Mouse (Mus musculus) liver, embryonic 15.5 days (tissue): ENCODE measurements around the gene Carmil3. TPM values are rescaled to one million over a fixed set of nuclear protein-coding genes. Genes with fewer than 3 reads are reported as not detected.

Experiments
- ATAC-seq: fragments of 200-750 bp; cut with Nextera tagmentation; 2 replicates; pipeline ENCODE4 v1.8.0; 2017; ENCODE audit warnings: moderate number of reproducible peaks, mild to moderate bottlenecking, moderate library complexity; ENCODE audit not compliant: insufficient read depth
- H3K27ac ChIP-seq: fragments of 300-500 bp; sonication (generic); replicated peaks from 2 replicates; pipeline ENCODE4 v1.5.1; 2015; ENCODE audit warnings: mild to moderate bottlenecking, inconsistent platforms
- H3K27me3 ChIP-seq: fragments of 300-500 bp; sonication (generic); 2 replicates; pipeline ENCODE4 v1.6.1; 2015; ENCODE audit warnings: mild to moderate bottlenecking, inconsistent platforms
- H3K36me3 ChIP-seq: fragments of 300-500 bp; sonication (generic); replicated peaks from 2 replicates; pipeline ENCODE4 v1.6.1; 2015; ENCODE audit warnings: moderate library complexity, mild to moderate bottlenecking, inconsistent platforms
- H3K4me1 ChIP-seq: fragments of 300-500 bp; sonication (generic); replicated peaks from 2 replicates; pipeline ENCODE4 v1.6.1; 2015; ENCODE audit warnings: inconsistent platforms
- H3K4me2 ChIP-seq: fragments of 300-500 bp; sonication (generic); 2 replicates; pipeline ENCODE4 v1.6.1; 2015; ENCODE audit warnings: moderate library complexity, mild to moderate bottlenecking, inconsistent platforms
- H3K4me3 ChIP-seq: fragments of 300-500 bp; sonication (generic); replicated peaks from 2 replicates; pipeline ENCODE4 v1.5.1; 2015; ENCODE audit warnings: mild to moderate bottlenecking, inconsistent platforms
- H3K9ac ChIP-seq: fragments of 300-500 bp; sonication (generic); 2 replicates; pipeline ENCODE4 v1.6.1; 2015; ENCODE audit warnings: moderate library complexity, mild to moderate bottlenecking, inconsistent platforms
- H3K9me3 ChIP-seq: fragments of 300-500 bp; sonication (generic); replicated peaks from 2 replicates; pipeline ENCODE4 v1.6.1; 2016; ENCODE audit warnings: inconsistent platforms
- WGBS: fragments of 180-500 bp; shearing (Covaris S2); methylation state at CpG from one replicate; pipeline ENCODE4 v1.1.7; 2015; ENCODE audit warnings: mixed read lengths; ENCODE audit not compliant: insufficient replicate concordance; 5-methylcytosine and 5-hydroxymethylcytosine counted together
- polyA plus RNA-seq: library from polyadenylated mRNA; unstranded; fragments of >200 nt; fragmentation: Nextera tagmentation; extraction: Ambion mirVana; gene quantifications from 2 replicates; pipeline ENCODE4 v1.2.1, GENCODE M21; 2015

Gene Carmil3
- polyA plus RNA-seq, 1 experiment from 2014 or later, result 0.28 TPM

GRCm38 (mm10) chr14:55542268-55542667, 51.8 kb downstream of the Carmil3 start:
- Histone ChIP-seq H3K4me3 (peak overlapping the region; percentile 74; the same call in 1 of the 2 replicates), H3K27ac (peak overlapping the region; percentile 92; the same call in 1 of the 2 replicates)

GRCm38 (mm10) chr14:55544334-55544733, 53.9 kb downstream of the Carmil3 start:
- Histone ChIP-seq H3K4me2 (no peak overlapping the region), H3K36me3 (peaks cover 74% of the 10 kb centered on the region), H3K4me3 (no peak overlapping the region), H3K4me1 (peaks cover 33% of the 10 kb centered on the region), H3K27me3 (no peaks in the 10 kb centered on the region), H3K9me3 (no peaks in the 10 kb centered on the region), H3K27ac (no peak overlapping the region), H3K9ac (no peak overlapping the region)
- no peak for ATAC-seq
- 89% methylated on average over 9 of the region's 9 CpGs for WGBS

More at GRCm38 (mm10) chr14:55542268-55542667, 51.8 kb downstream of the Carmil3 start:
- Histone ChIP-seq H3K9me3 (no peaks in the 10 kb centered on the region), H3K36me3 (peaks cover 53% of the 10 kb centered on the region), H3K4me2 (peak overlapping the region; percentile 91), H3K27me3 (no peaks in the 10 kb centered on the region), H3K9ac (0 out of 2 replicates have a peak overlapping the region, but pooled peaks have one; percentile 87), H3K4me1 (peaks cover 39% of the 10 kb centered on the region)
- ATAC-seq, result peak; percentile 5; the same call in 1 of the 2 replicates
- WGBS, result 65% methylated on average over 12 of the region's 12 CpGs

DNA sequence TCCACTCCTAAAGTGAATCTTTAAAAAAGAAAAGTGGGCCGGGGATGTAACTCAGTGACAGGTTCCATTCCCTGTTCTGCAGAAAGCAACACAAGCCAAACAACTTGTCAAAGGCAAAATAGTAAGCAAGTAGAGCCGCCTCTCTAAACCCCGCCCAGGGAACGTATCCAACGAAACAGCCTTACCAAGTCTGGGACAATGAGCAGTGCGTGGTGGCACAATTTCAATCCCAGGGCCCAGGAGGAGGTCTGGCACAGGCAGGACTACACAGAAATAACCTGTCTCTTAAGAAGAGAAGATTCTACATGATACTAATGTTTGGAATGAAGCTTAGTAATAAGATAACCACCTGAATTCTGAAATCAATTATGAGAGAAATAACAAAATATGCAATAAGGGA, 59.7 kb downstream of the Carmil3 start:
- H3K4me2 ChIP-seq, result no peak overlapping the region
- ATAC-seq, result no peak
- no peak overlapping the region for H3K4me3 ChIP-seq
- H3K9ac ChIP-seq, result no peak overlapping the region
- H3K4me1 ChIP-seq, result peaks cover 6% of the 10 kb centered on the region
- H3K36me3 ChIP-seq, result peaks cover 56% of the 10 kb centered on the region
- H3K9me3 ChIP-seq, result no peaks in the 10 kb centered on the region
- H3K27ac ChIP-seq, result no peak overlapping the region
- no peaks in the 10 kb centered on the region for H3K27me3 ChIP-seq
- 82% methylated on average over 6 of the region's 6 CpGs for WGBS

GRCm38 (mm10) chr14:55551347-55551746, 60.9 kb downstream of the Carmil3 start:
- Histone ChIP-seq H3K9me3 (no peaks in the 10 kb centered on the region), H3K27ac (no peak overlapping the region), H3K4me3 (no peak overlapping the region), H3K36me3 (peaks cover 44% of the 10 kb centered on the region), H3K4me1 (peaks cover 14% of the 10 kb centered on the region), H3K9ac (no peak overlapping the region), H3K27me3 (no peaks in the 10 kb centered on the region), H3K4me2 (no peak overlapping the region)
- 73% methylated on average over 5 of the region's 5 CpGs for WGBS
- ATAC-seq, result no peak

GRCm38 (mm10) chr14:55551794-55552193, 61.3 kb downstream of the Carmil3 start:
- no peak overlapping the region for H3K27ac ChIP-seq
- no peaks in the 10 kb centered on the region for H3K9me3 ChIP-seq
- H3K4me1 ChIP-seq, result peaks cover 18% of the 10 kb centered on the region
- 83% methylated on average over 8 of the region's 8 CpGs for WGBS
- H3K4me2 ChIP-seq, result no peak overlapping the region
- H3K9ac ChIP-seq, result no peak overlapping the region
- no peak for ATAC-seq
- H3K27me3 ChIP-seq, result no peaks in the 10 kb centered on the region
- no peak overlapping the region for H3K4me3 ChIP-seq
- H3K36me3 ChIP-seq, result peaks cover 40% of the 10 kb centered on the region

GRCm38 (mm10) chr14:55554635-55555034, 64.2 kb downstream of the Carmil3 start:
- Histone ChIP-seq H3K4me1 (peaks cover 42% of the 10 kb centered on the region), H3K4me2 (no peak overlapping the region), H3K27ac (no peak overlapping the region), H3K9ac (no peak overlapping the region), H3K9me3 (no peaks in the 10 kb centered on the region), H3K4me3 (no peak overlapping the region), H3K36me3 (peaks cover 12% of the 10 kb centered on the region), H3K27me3 (no peaks in the 10 kb centered on the region)
- no peak for ATAC-seq

DNA sequence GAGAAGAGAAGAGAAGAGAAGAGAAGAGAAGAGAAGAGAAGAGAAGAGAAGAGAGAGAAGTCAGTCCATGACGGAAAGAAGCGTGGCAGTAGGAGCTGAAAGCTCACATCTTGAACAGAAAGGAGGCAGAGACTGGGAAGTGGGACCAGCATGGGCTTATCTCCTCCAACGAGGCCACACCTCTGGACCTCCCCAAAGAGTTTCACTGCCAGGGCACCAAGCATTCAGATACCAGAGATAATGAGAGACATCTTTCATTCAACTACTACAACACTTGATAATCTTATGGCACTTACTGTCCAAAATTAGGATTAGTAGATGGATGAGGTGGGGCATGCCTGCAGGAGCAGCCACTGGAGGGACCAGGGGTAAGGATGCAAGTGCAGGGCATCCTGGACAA, 65.3 kb downstream of the Carmil3 start:
- no peak for ATAC-seq
- 64% methylated on average over 3 of the region's 3 CpGs for WGBS

DNA sequence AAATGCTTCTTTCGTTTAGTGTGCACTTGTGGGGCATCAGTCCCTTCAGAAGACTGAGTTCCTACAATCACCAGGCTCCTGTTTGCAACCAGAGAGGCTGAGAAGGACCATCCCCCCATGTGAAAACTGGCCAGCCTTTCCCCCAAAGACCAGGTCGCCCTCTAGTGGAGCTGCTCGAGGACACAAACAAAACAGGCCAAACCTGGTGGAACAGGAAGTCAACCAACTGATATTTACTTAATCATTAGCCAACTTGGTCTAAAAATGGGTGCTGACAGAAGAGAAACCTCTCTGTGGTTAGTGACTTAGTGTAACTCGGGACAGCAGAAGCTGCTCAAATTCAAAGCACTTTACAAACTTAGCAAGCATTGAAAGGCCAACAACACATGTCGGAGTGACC, 66.6 kb downstream of the Carmil3 start:
- 17% methylated on average over 5 of the region's 5 CpGs for WGBS
- Histone ChIP-seq H3K9ac (0 out of 2 replicates have a peak overlapping the region, but pooled peaks have one; percentile 12), H3K4me3 (no peak overlapping the region), H3K27ac (peak overlapping the region; percentile 100), H3K4me2 (peak overlapping the region; percentile 27; the same call in 1 of the 2 replicates), H3K36me3 (peaks cover 9% of the 10 kb centered on the region), H3K9me3 (no peaks in the 10 kb centered on the region), H3K27me3 (no peaks in the 10 kb centered on the region), H3K4me1 (peaks cover 54% of the 10 kb centered on the region)
- ATAC-seq, result no peak

More for the DNA sequence above, 65.3 kb downstream of the Carmil3 start:
- Histone ChIP-seq H3K36me3 (peaks cover under 1% of the 10 kb centered on the region; the same call in 1 of the 2 replicates), H3K4me1 (peaks cover 42% of the 10 kb centered on the region), H3K9ac (no peak overlapping the region), H3K27ac (no peak overlapping the region), H3K4me2 (no peak overlapping the region), H3K9me3 (no peaks in the 10 kb centered on the region), H3K4me3 (no peak overlapping the region), H3K27me3 (no peaks in the 10 kb centered on the region)

- no peaks in the 10 kb centered on the region for H3K9me3 ChIP-seq
- peak overlapping the region; percentile 100 for H3K27ac ChIP-seq
- peaks cover 60% of the 10 kb centered on the region for H3K4me1 ChIP-seq
- H3K4me3 ChIP-seq, result no peak overlapping the region
- 77% methylated on average over 3 of the region's 3 CpGs for WGBS
- H3K36me3 ChIP-seq, result peaks cover 15% of the 10 kb centered on the region
- H3K9ac ChIP-seq, result no peak overlapping the region
- H3K27me3 ChIP-seq, result no peaks in the 10 kb centered on the region
- ATAC-seq, result no peak
- H3K4me2 ChIP-seq, result no peak overlapping the region
These were observed 67.1 kb downstream of the Carmil3 start for GRCm38 (mm10) chr14:55557587-55557986.

Other genes starting within 250 kb of the Carmil3 start
- gene Dhrs4, start 11.9 kb upstream of the Carmil3 start, polyA plus RNA-seq, result 77.8 and 86.8 TPM in 2 replicates
- gene Cpne6, start 19.8 kb downstream of the Carmil3 start, polyA plus RNA-seq, result not detected in 2 replicates
- not detected in 2 replicates for gene Nrl, start 34.3 kb downstream of the Carmil3 start, polyA plus RNA-seq
- 36.0 and 39.9 TPM in 2 replicates for gene Pck2, start 49.6 kb downstream of the Carmil3 start, polyA plus RNA-seq
- gene Dcaf11, start 69.4 kb downstream of the Carmil3 start, polyA plus RNA-seq, result 57.9 and 64.1 TPM in 2 replicates
- 1.6 and 2.1 TPM in 2 replicates for gene A730061H03Rik, start 69.8 kb downstream of the Carmil3 start, polyA plus RNA-seq
- gene Fitm1, start 85.0 kb downstream of the Carmil3 start, polyA plus RNA-seq, result 1.1 and 1.9 TPM in 2 replicates
- 108 and 116 TPM in 2 replicates for gene Psme1, start 87.5 kb downstream of the Carmil3 start, polyA plus RNA-seq
- 25.6 and 25.9 TPM in 2 replicates for gene Emc9, start 94.7 kb downstream of the Carmil3 start, polyA plus RNA-seq
- 173 and 191 TPM in 2 replicates for gene Psme2, start 100.5 kb downstream of the Carmil3 start, polyA plus RNA-seq
- gene Rnf31, start 101.1 kb downstream of the Carmil3 start, polyA plus RNA-seq, result 9.1 and 12.0 TPM in 2 replicates
- gene Irf9, start 112.9 kb downstream of the Carmil3 start, polyA plus RNA-seq, result 20.7 and 20.9 TPM in 2 replicates
- 1.7 and 1.9 TPM in 2 replicates for gene Rec8, start 127.4 kb downstream of the Carmil3 start, polyA plus RNA-seq
- 26.6 and 36.7 TPM in 2 replicates for gene Ipo4, start 145.3 kb downstream of the Carmil3 start, polyA plus RNA-seq
- 0.54 and 0.67 TPM in 2 replicates for gene Gm49378, start 147.2 kb downstream of the Carmil3 start, polyA plus RNA-seq
- gene Tm9sf1, start 153.2 kb downstream of the Carmil3 start, polyA plus RNA-seq, result 48.4 and 51.7 TPM in 2 replicates
- 0.09 TPM in 1 of 2 replicates, not detected in the other for gene Tssk4, start 159.5 kb downstream of the Carmil3 start, polyA plus RNA-seq
- gene Mdp1, start 169.9 kb downstream of the Carmil3 start, polyA plus RNA-seq, result 18.4 and 18.5 TPM in 2 replicates
- gene Gmpr2, start 181.3 kb downstream of the Carmil3 start, polyA plus RNA-seq, result 21.2 and 25.6 TPM in 2 replicates
- gene Nedd8, start 181.5 kb downstream of the Carmil3 start, polyA plus RNA-seq, result 218 and 233 TPM in 2 replicates
- 21.0 and 22.4 TPM in 2 replicates for gene Tinf2, start 191.2 kb downstream of the Carmil3 start, polyA plus RNA-seq
- 2.9 and 3.9 TPM in 2 replicates for gene Tgm1, start 223.3 kb downstream of the Carmil3 start, polyA plus RNA-seq
- 10.5 and 11.0 TPM in 2 replicates for gene Rabggta, start 231.6 kb downstream of the Carmil3 start, polyA plus RNA-seq